Mouse (Mus musculus) fat pad, adult 2 months (tissue): ENCODE measurements around the gene Klk9.

Experiments
- DNase-seq: peaks from one replicate; pipeline ENCODE4 v3.0.0-alpha.2; 2011; ENCODE audit warnings: low read depth, low spot score; ENCODE audit errors: extremely low read depth

The Klk9 gene

DNA sequence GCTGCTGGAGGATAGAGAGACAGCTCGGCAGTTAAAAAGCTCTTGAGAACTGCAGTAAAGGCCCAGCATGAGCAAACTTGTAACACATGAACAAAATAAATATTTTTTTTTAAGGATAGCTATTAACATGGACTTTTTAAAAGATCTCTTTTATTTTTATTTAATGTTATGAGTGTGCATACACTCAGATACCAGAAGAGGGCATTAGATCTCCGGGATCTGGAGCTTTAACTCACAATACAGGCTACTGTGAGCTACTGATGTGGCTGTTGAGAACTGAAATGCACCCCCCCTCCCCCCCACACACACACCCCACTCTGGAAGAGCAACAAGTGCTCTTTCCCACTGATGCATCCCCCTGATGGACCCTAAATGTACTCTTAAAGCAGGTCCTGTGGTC lies 2.4 kb upstream of the Klk9 start:
- DNase-seq, result no peak

- no peak for DNase-seq
Observed at GRCm38 (mm10) chr7:43796355-43796754, 4.7 kb downstream of the Klk9 start.

DNA sequence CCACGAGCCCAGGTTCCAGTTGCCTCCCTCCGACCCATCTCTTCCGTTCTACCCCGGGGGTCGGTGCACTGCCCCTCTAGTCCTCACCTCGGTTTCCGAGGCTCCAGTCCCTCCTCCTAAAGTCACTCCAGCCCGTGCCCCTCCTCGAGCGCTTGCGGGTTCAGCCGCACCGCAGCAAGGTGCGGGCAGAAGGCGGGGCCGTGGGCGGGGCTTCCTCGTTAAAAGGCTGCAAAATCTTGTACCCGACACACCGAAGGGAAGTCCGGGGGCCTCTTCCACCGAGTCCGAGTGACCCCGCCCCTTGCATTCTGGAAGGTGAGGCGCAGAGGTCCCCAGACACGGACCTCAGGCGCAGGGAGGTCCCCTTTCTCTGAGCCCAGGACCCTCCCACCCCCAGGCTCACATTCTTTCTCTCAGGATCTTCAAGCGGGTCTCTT lies 5.7 kb downstream of the Klk9 start, which contains the start of gene Klk8:
Gene Klk8 (plus strand): TSS at position 245 of the 437 bp plus-strand sequence.
- no peak for DNase-seq

DNA sequence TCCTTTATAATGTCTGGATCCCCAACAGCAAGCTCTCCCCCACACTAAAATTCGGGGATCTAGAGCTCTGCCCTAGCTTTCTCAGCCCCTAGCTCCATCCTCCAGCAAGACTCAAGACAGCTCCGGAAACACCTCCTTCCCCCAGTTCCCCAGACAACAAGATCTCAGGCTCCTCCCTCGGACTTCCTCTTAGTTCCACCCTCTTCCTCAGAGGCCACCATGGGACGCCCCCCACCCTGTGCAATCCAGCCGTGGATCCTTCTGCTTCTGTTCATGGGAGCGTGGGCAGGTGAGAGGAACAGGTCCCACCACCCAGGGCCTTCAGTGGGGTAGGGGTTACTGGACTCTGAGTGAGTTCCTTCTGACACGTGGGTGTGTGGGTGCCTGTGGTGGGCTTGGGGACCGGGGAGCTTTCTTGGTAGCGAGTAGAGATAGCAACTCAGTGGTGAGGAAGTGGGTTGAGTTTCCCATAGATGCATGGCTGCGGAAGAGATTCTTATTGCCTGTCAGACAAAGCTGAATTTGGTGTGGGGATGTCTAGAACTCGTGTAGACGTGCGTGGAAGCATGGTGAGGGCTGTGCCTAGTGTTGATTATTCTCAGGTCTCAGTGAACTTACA lies 6.3 kb downstream of the Klk9 start:
- no peak for DNase-seq

DNA sequence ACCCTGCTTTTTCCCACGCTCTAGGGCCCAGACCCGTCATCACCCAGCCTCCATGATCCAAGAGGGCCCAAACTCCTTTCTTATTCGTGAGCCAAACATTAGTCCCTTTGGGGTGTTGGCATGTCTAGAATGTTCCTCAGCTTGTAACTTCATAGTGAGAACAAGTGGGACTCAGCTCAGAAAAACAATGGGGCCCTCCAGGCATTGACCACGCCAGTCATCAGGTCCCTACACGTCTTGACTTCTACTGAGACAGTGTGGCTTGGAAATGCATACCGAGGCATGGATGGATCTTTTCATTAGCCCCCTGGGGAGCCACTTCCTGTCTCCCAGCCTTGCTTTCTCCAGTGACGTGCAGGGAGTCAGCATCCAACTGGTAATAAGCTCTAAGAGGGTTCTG lies 8.2 kb downstream of the Klk9 start:
- no peak for DNase-seq

- DNase-seq, result no peak
Observed at GRCm38 (mm10) chr7:43810994-43811393, 19.3 kb downstream of the Klk9 start, which contains the start of gene Klk7. Klk7 (plus strand) TSS chr7:43811294.

- no peak for DNase-seq
Observed at GRCm38 (mm10) chr7:43815211-43815610, 23.5 kb downstream of the Klk9 start.

DNA sequence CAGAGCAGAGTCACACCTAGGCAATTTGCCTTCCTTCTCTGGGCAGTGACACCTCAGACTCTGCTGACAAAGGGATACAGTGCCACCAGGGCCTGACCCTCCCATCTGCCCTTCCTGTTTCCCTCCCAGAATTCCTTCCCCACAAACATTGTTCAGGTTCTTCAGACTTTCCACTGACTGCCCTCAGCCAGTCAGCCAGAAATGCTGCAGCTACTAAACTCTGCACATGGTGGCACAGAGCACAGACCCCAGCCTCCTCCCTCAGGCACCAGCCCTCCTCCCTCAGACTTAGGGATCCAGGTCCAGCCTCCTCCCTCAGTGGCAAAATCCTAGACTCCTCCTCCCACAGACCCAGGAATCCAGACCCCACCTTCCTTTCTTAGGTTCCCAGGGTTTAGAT lies 25.1 kb downstream of the Klk9 start:
- no peak for DNase-seq

- no peak for DNase-seq
Observed at GRCm38 (mm10) chr7:43821581-43821980, 29.9 kb downstream of the Klk9 start.

DNA sequence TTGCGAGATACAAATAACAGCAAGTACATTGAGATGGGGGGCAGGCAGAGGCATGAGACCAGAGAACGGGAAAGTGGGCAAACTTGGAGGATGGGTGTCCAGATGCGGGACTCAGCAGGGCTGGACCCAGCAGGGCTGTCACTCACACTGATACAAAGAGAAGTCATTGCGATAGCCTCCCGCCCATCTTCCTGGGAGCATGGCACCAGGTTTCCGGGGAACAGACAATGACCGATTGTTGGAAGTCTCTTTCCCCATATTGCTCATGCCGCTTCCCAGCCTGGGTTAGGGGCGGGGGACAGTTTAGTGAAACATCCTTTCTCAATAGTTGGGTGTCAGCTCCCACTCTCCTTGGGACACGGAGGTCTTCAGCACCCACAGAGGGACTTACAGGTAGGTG lies 32.5 kb downstream of the Klk9 start, which contains the start of gene Klk6:
Gene Klk6 (plus strand): TSS at position 301 of the 400 bp plus-strand sequence.
- no peak for DNase-seq

DNA sequence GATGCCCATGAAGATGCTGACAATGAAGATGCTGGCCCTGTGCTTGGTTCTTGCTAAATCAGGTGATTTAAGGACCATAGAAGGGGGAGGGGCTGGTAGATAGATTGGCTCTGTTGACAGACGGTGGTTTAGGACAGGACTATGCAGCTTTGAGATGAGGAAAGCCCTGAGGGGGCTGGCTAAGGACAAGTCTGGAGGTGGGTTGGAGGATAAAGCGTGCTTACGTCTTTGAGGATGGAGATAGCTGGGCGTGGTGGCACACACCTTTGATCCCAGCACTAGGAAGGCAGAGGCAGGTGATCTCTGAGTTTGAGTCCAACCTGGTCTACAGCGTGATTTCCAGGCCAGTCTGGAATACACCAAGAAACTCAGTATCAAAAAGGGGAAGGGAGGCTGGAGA lies 34.4 kb downstream of the Klk9 start:
- no peak for DNase-seq

DNA sequence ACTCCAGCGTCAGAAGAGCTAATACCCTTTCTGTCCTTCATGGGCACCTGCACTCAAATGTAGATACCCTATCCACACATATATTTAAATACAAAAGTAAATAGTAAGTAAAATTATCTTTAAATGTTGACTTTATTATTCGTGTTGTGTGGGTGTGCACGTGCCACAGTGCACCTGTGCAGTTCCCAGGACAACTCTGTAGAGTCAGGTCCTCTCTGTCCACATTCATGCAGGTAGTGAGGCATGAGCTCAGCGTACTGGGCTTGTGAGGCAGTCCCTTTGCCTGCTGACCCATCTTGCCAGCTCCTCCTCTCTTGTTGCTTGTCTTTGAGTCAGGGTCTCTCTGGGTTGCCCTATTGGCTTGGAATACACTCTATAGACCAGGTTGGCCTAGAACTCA lies 36.0 kb downstream of the Klk9 start:
- DNase-seq, result no peak

DNA sequence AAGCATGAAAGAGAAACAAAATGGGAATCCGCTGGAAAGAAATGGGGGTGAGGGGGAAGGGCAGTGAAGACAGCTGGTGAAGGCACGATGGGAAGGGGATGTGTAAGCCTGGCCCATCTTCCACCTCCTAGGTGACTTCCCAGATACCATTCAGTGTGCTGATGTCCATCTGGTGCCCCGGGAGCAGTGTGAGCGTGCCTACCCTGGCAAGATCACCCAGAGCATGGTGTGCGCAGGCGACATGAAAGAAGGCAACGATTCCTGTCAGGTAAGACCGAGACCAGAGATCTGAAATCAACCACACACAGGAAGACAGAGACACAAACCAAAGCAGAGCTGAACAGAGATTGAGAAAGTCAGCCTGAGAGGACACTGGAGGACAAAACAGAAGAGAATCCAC lies 37.3 kb downstream of the Klk9 start:
- no peak for DNase-seq

GRCm38 (mm10) chr7:43841701-43842100 lies 50.0 kb downstream of the Klk9 start, which contains the start of gene Klk5:
Klk5 (plus strand) TSS chr7:43841971.
- no peak for DNase-seq

DNA sequence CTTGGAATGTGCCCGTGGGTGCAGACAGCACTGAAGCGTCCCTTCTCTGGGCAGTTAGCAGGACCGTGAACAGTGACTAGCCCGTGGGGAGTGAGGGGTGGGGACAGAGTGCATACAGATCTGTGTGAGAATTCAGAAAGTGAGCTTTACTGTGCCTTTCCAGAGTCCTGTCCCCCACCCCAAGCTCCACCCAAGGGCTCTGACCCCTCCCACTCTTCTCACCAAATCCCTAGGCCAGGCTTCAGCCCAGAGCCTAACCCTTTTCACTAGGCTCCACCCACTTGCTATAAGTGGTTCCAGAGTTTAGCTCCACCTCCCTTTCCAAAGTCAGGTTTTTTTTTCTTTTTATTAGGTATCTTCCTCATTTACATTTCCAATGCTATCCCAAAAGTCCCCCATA lies 52.1 kb downstream of the Klk9 start:
- DNase-seq, result no peak
